In the genomic region with DNA sequence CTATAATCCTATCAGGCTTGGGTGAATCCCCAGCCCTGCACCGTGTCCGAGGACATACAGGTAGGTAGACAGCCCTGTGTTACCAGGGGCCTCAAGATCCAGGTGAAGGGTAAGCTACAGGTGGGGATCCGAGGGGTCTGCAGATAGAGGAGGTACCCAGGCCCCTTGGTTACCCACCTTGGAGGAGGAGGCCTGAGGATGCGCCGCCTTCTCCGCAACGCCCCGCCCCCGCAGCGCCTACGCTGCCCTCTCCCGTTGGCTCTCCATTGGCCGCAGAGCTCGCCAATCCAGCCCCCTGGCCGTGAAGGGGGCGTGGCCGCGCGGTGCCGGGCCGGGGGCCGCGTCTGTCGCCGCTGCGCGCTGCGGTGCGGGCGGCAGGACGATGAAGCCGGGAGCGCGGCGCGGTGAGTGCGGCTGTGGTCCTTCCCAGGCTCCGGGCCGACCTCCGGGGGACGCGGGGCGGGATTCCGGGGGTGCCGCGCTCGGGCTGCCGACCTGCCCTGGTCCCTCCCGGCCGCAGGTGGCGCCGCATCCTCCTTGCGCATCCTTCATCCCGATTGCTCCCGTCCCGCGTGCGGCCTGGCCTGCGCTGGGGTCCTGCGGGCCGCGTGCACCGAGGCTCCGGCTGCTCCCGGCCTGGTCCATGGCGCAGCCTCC, we compare ENCODE assay signal across 9 mouse cellular contexts. TPM values are rescaled to one million over a fixed set of nuclear protein-coding genes. Genes with fewer than 3 reads are reported as not detected.
A peak's percentile ranks its signal among the peaks of the same experiment; 100 is the strongest.
DNase-seq lines count a peak whose midpoint lies in the region; ATAC-seq lines count a peak whose summit lies in the region.
"Had no signal": no experiment of that assay in that cellular context is flagged by ENCODE, and none has a peak within 500 bp of the region (broad histone marks: within the 10 kb centered on the region; RNA-seq: fewer than 3 reads in every experiment).

Wasf3 (plus strand) TSS at position 51 of the 657 bp plus-strand sequence.

- peaks cover 8% of the 10 kb centered on the region for H3K4me1 ChIP-seq in hindbrain, embryonic 12.5 days
- peaks cover 8% of the 10 kb centered on the region for H3K4me1 ChIP-seq in lung, embryonic 15.5 days

- WGBS in hindbrain, embryonic 12.5 days, result 0% methylated on average over 58 of the region's 66 CpGs
- 0% methylated on average over 50 of the region's 66 CpGs for WGBS in lung, embryonic 15.5 days

- peak within 1 kb of the TSS; percentile 53 for H3K4me2 ChIP-seq in hindbrain, embryonic 12.5 days (replicated peaks)
- peak within 1 kb of the TSS; percentile 93 for H3K4me2 ChIP-seq in lung, embryonic 15.5 days

- peak within 1 kb of the TSS; percentile 84 for H3K27ac ChIP-seq in hindbrain, embryonic 12.5 days
- H3K27ac ChIP-seq in lung, embryonic 15.5 days, result no peak within 1 kb of the TSS

- peak; percentile 76 for DNase-seq in MN1 (ENCODE audit: low spot score)
- peak; percentile 91 for DNase-seq in cerebellum, adult 9-10 months
- peak; percentile 76 to 93 for DNase-seq in frontal cortex, adult 2 months (ENCODE audit: extremely low spot score in 1 of 2, low spot score in 1 of 2)
- DNase-seq in layer of hippocampus, postnatal 14 days (ENCODE audit: low spot score in 2 of 2), result peak; percentile 90 to 92
- DNase-seq in retina, postnatal 1 day, result peak; percentile 94

- H3K4me3 ChIP-seq in hindbrain, embryonic 12.5 days, result peak within 1 kb of the TSS; percentile 66
- peak within 1 kb of the TSS; percentile 64 for H3K4me3 ChIP-seq in lung, embryonic 15.5 days

- H3K9ac ChIP-seq in hindbrain, embryonic 12.5 days, result peak within 1 kb of the TSS; percentile 75
- H3K9ac ChIP-seq in lung, embryonic 15.5 days, result peak within 1 kb of the TSS; percentile 36

- 0 out of 2 replicates have a peak, but pooled peaks cover 4% of the 10 kb centered on the region for H3K9me3 ChIP-seq in hindbrain, embryonic 12.5 days (replicated peaks)
- H3K9me3 ChIP-seq in lung, embryonic 15.5 days, result no peaks in the 10 kb centered on the region

- H3K27me3 ChIP-seq in hindbrain, embryonic 12.5 days, result no peaks in the 10 kb centered on the region
- peaks cover 19% of the 10 kb centered on the region for H3K27me3 ChIP-seq in lung, embryonic 15.5 days

- peak; percentile 95 for ATAC-seq in hindbrain, embryonic 12.5 days (ENCODE audit: low FRiP score)
- peak; percentile 94 for ATAC-seq in lung, embryonic 15.5 days (ENCODE audit: borderline replicate concordance, extremely low read depth, low FRiP score, low TSS enrichment)
- ATAC-seq in inflammation-experienced regulatory T-cells, adult 6 months, result no peak

- H3K36me3 ChIP-seq in hindbrain, embryonic 12.5 days, result peaks cover 7% of the 10 kb centered on the region; the same call in 1 of the 2 replicates
- no peaks in the 10 kb centered on the region for H3K36me3 ChIP-seq in lung, embryonic 15.5 days

RNA-seq across cellular contexts. Expression of gene Wasf3, which starts in this region (rescaled TPM):
- 65.3 and 67.9 TPM in 2 replicates for polyA plus RNA-seq in frontal cortex, adult 2 months (2012; rRNA removed)
- 10.0 TPM in 2 replicates for polyA plus RNA-seq in hindbrain, embryonic 12.5 days (2016; fragmentation: Nextera tagmentation; extraction: Ambion mirVana)
- 10 to 100 TPM; 92.7 to 98.3 TPM for total RNA-seq in layer of hippocampus, postnatal 14 days (2021)
- 0.81 and 1.1 TPM in 2 replicates for polyA plus RNA-seq in lung, embryonic 15.5 days (2015; fragmentation: Nextera tagmentation; extraction: Ambion mirVana)
- polyA plus RNA-seq in inflammation-experienced regulatory T-cells, adult 6 months (2017; shearing (Covaris generic)), result not detected
- total RNA-seq: MEL had no signal
